Mouse (Mus musculus) kidney, embryonic 16.5 days (tissue): Measurements from ENCODE around the gene Rabgap1l. TPM values are rescaled to one million over a fixed set of nuclear protein-coding genes. Genes with fewer than 3 reads are reported as not detected.

ENCODE experiments used
- ATAC-seq: fragments of 200-750 bp; cut with Nextera tagmentation; 2 replicates; pipeline ENCODE4 v1.8.0; 2017; ENCODE audit warnings: moderate TSS enrichment; ENCODE audit not compliant: low FRiP score, low TSS enrichment
- H3K27ac ChIP-seq: fragments of 300-500 bp; sonication (generic); 2 replicates; pipeline ENCODE4 v1.5.1; 2014; ENCODE audit warnings: low read length
- H3K27me3 ChIP-seq: fragments of 300-500 bp; sonication (generic); 2 replicates; pipeline ENCODE4 v1.6.1; 2014; ENCODE audit warnings: low read length, control low read depth, mixed read lengths; ENCODE audit not compliant: insufficient read depth
- H3K36me3 ChIP-seq: fragments of 300-500 bp; sonication (generic); 2 replicates; pipeline ENCODE4 v1.6.1; 2014; ENCODE audit warnings: low read length, control low read depth, mixed read lengths; ENCODE audit not compliant: insufficient read depth
- H3K4me1 ChIP-seq: fragments of 300-500 bp; sonication (generic); 2 replicates; pipeline ENCODE4 v1.6.1; 2014; ENCODE audit warnings: low read length, control low read depth, mixed read lengths; ENCODE audit not compliant: insufficient read depth
- H3K4me2 ChIP-seq: fragments of 300-500 bp; sonication (generic); replicated peaks from 2 replicates; pipeline ENCODE4 v1.6.1; 2014; ENCODE audit warnings: low read depth, low read length
- H3K4me3 ChIP-seq: fragments of 300-500 bp; sonication (generic); 2 replicates; pipeline ENCODE4 v1.5.1; 2014; ENCODE audit warnings: mild to moderate bottlenecking, low read length
- H3K9ac ChIP-seq: fragments of 300-500 bp; sonication (generic); replicated peaks from 2 replicates; pipeline ENCODE4 v1.6.1; 2014; ENCODE audit warnings: low read length
- H3K9me3 ChIP-seq: fragments of 300-500 bp; sonication (generic); 2 replicates; pipeline ENCODE4 v1.6.1; 2016; ENCODE audit warnings: low read length, control low read depth
- WGBS: fragments of 180-500 bp; shearing (Covaris S2); extraction: QIAGEN DNeasy Blood & Tissue Kit; methylation state at CpG from one replicate; pipeline ENCODE4 v1.1.7; 2014; 5-methylcytosine and 5-hydroxymethylcytosine counted together
- polyA plus RNA-seq: library from polyadenylated mRNA; unstranded; fragments of >200 nt; fragmentation: Nextera tagmentation; extraction: Ambion mirVana; gene quantifications from 2 replicates; pipeline ENCODE4 v1.2.1, GENCODE M21; 2015

The Rabgap1l gene
- polyA plus RNA-seq: 11.4 TPM in 2 replicates

DNA sequence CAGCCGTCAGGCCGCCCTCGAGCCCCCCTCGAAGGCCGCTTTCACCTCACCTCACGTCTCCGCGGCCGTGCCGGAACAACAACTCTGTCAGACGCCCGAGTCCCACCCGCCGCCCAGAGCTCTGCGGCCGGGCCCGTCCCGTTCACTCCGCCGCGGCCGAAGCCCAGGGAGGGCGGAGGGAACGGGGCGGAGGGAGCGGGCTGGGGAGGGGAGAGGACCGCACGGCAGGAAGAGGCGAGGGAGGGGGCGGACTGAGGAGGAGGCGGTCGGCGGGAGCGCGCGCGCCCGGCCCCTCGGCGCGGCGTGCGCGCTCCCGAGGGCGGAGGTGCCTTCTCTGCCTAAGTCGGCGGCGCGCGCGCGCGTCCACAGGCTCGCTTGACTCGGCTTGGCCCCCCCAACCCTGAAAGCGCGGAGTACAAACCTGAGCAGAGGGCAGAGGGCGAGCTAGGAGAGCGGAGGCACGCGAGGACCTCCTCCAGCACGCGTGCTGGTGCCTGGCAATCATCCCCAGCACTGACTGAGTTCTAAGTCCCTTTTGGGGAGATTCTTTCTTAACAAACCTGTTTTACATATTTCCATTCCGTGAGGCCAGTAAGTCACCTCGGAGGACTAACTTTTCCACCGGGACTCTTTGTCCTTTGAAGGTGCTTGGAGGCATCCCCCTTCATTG, at the start of gene Rabgap1l:
Gene Rabgap1l, minus strand, starts transcription at position 526 of the 670 bp plus-strand sequence.
- H3K4me3 ChIP-seq: peak within 1 kb of the TSS; percentile 77
- WGBS: 0% methylated on average over 55 of the region's 67 CpGs
- peak within 1 kb of the TSS; percentile 79 for H3K9ac ChIP-seq
- no peaks in the 10 kb centered on the region for H3K9me3 ChIP-seq
- H3K4me1 ChIP-seq: peaks cover 8% of the 10 kb centered on the region; the same call in 1 of the 2 replicates
- H3K4me2 ChIP-seq: peak within 1 kb of the TSS; percentile 99
- no peaks in the 10 kb centered on the region for H3K36me3 ChIP-seq
- peak; percentile 98 for ATAC-seq
- peak within 1 kb of the TSS; percentile 44; the same call in 1 of the 2 replicates for H3K27ac ChIP-seq
- no peaks in the 10 kb centered on the region for H3K27me3 ChIP-seq

DNA sequence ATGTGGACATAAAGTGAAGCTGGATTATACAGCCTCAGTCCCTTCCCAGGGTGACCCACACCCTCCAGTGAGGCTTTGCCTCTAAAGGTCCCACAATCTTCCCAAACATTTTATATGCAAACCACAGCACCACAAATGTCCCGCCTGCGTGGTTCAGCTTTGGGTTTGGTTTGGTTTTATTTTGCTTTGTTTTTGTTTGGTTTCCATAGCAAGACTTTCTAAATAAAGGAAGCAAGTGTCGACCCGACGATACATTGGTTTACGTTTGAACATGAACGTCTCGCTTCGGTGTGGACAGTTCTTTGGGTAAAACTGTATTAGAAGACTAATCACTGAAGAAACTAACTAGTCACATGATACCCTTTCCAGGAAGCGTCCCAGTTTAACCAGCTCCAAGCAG, 49.6 kb upstream of the Rabgap1l start:
- H3K36me3 ChIP-seq: no peaks in the 10 kb centered on the region
- H3K9ac ChIP-seq: no peak overlapping the region
- 79% methylated on average over 10 of the region's 10 CpGs for WGBS
- ATAC-seq: no peak
- H3K4me2 ChIP-seq: no peak overlapping the region
- no peaks in the 10 kb centered on the region for H3K4me1 ChIP-seq
- H3K9me3 ChIP-seq: no peaks in the 10 kb centered on the region
- H3K27me3 ChIP-seq: no peaks in the 10 kb centered on the region
- H3K4me3 ChIP-seq: no peak overlapping the region
- H3K27ac ChIP-seq: no peak overlapping the region

DNA sequence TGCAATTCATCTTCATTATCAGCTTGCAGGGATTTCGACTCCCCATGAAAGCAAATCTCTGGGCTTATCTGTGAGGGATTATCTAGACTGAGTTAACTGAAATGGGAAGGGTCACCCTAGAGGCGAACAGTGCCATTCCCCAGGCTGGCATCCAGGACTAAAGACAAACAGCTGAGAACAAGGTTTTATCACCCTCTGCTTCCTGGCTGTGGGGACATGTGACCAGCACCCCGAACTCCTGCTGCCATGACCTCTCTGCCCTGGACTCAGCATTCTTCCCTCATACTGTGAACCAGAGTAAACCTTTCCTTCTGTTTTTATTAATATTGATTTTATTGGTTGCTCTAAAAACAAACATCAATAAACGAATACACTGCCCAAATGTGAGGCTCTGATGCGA, 47.6 kb upstream of the Rabgap1l start:
- no peak overlapping the region for H3K4me3 ChIP-seq
- H3K9ac ChIP-seq: no peak overlapping the region
- H3K9me3 ChIP-seq: no peaks in the 10 kb centered on the region
- no peaks in the 10 kb centered on the region for H3K27me3 ChIP-seq
- H3K36me3 ChIP-seq: no peaks in the 10 kb centered on the region
- H3K27ac ChIP-seq: no peak overlapping the region
- no peak for ATAC-seq
- WGBS: 68% methylated on average over 5 of the region's 5 CpGs
- no peak overlapping the region for H3K4me2 ChIP-seq
- no peaks in the 10 kb centered on the region for H3K4me1 ChIP-seq

DNA sequence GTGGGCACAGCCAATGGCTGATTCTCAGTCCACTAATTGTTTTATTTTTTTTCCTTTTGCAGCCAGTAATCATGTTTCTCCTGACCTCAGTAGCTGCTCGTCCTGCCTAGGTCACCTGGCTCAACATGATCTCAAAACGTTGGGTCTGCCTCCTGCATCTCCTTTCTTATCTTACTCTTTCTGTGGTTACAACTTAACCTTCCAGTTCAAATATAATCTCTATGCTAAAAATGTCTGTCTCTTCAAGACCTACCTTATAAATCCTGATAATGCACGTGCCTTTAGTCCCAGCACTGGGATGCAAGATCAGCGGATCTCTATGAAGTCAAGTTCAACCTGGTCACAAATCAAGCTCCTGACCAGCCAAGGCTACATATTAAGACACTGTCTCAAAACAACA, 46.1 kb upstream of the Rabgap1l start:
- H3K36me3 ChIP-seq: no peaks in the 10 kb centered on the region
- H3K9me3 ChIP-seq: no peaks in the 10 kb centered on the region
- no peak for ATAC-seq
- WGBS: 58% methylated on average over 4 of the region's 4 CpGs
- H3K4me1 ChIP-seq: no peaks in the 10 kb centered on the region
- H3K9ac ChIP-seq: no peak overlapping the region
- no peaks in the 10 kb centered on the region for H3K27me3 ChIP-seq
- no peak overlapping the region for H3K4me2 ChIP-seq
- H3K4me3 ChIP-seq: no peak overlapping the region
- no peak overlapping the region for H3K27ac ChIP-seq

DNA sequence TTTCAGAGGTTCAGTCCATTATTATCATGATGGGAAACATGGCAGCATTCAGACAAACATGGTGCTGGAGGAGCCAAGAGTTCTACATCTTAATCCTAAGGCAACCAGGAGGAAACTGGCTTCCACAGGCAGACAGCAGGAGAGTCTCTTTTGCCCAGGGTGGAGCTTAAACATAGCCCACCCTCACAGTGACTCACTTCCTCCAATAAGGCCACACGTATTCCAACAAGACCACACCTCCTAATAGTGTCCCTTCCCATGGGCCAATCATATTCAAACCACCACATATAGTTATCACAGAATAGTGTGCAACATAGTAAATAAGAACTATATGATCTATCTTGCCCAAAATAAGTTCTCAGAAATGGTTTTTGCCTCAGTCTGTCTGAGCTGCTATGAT, 41.4 kb upstream of the Rabgap1l start:
- H3K27me3 ChIP-seq: no peaks in the 10 kb centered on the region
- H3K4me1 ChIP-seq: no peaks in the 10 kb centered on the region
- WGBS: 88% methylated on average over 1 of the region's 1 CpGs
- no peak overlapping the region for H3K27ac ChIP-seq
- no peak overlapping the region for H3K4me2 ChIP-seq
- H3K9me3 ChIP-seq: no peaks in the 10 kb centered on the region
- no peak overlapping the region for H3K9ac ChIP-seq
- no peak overlapping the region for H3K4me3 ChIP-seq
- ATAC-seq: no peak
- H3K36me3 ChIP-seq: no peaks in the 10 kb centered on the region

DNA sequence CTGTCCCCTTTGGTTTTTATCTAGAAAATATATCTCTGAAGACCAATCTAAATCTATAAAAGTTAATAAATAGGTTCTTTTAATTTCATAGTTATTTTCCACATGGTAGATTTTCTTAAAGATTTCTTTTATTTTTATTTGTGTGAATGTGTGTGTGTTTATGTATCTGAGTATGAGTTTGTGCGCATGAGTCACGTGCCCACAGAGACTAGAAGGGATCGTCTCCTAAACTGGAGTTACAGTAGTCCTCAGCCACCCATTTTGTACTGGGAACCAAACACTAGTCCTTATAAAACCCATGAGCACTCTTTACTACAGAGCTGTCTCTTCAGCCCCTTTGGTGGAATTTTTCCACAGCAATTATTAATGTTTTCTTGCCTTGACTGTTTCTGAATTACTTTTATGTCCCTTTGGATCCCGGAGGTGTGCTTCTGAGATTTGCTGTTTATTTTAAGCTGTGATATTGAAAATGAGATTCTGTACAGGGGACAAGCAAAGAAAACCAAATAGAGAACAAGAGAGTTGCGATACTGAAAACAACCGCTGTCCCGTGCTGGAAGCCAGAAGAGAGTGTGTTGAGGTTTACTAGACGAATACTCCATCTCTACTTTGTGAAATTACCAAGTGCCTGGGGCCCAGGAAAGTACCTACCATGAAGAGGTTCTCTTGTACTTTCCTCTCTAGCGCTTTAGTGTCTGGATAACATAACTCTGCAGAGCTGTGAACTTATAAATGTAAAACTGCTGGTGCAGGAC, 39.4 kb upstream of the Rabgap1l start:
- H3K27me3 ChIP-seq: no peaks in the 10 kb centered on the region
- H3K9me3 ChIP-seq: no peaks in the 10 kb centered on the region
- no peak overlapping the region for H3K4me3 ChIP-seq
- H3K36me3 ChIP-seq: no peaks in the 10 kb centered on the region
- no peaks in the 10 kb centered on the region for H3K4me1 ChIP-seq
- no peak overlapping the region for H3K9ac ChIP-seq
- H3K27ac ChIP-seq: no peak overlapping the region
- H3K4me2 ChIP-seq: no peak overlapping the region
- 83% methylated on average over 9 of the region's 9 CpGs for WGBS
- no peak for ATAC-seq

DNA sequence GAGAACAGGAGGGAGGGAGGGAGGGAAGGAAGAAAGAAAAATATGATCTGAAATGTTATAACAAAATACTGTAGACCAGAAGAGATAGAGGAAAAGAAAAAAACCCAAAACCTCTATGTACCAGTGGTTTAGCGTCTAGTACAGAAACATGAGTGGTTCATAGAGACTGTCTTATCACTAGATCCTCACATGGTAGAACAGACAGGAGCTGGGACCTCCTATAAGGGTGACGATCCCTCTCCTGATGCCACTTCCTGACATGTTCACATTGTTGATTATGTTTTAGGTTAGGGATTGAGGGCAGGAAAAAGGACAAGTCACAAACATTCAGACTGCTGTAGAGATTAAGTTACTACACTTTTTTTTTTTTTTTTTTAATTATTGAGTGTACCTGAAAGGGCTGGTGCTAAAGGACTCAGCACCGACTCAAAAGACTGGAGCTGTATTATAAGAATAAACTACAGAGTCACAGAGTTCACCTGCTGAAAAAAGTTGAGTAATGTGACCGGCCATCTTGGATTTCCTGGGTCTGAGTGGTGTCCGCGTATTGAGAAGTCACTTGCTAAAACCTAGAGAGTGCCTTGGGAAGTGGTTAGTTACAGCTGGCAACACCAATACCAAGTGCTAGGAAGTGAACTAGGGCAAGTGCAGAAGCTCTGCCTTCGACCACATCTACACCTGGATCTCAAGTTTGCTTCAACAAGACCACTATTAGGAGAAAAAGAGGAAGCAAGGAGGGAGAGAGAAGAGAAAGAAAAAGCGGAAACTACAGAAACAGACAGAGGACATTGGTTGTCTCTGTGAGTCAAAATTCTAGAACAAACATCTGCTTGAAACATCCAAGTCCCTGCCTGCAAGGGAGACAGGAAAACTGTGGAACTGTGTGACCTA, 37.8 kb upstream of the Rabgap1l start:
- no peaks in the 10 kb centered on the region for H3K27me3 ChIP-seq
- no peaks in the 10 kb centered on the region for H3K9me3 ChIP-seq
- no peak overlapping the region for H3K9ac ChIP-seq
- no peak overlapping the region for H3K4me2 ChIP-seq
- no peaks in the 10 kb centered on the region for H3K4me1 ChIP-seq
- H3K4me3 ChIP-seq: no peak overlapping the region
- no peaks in the 10 kb centered on the region for H3K36me3 ChIP-seq
- WGBS: 90% methylated on average over 8 of the region's 8 CpGs
- no peak for ATAC-seq
- no peak overlapping the region for H3K27ac ChIP-seq

DNA sequence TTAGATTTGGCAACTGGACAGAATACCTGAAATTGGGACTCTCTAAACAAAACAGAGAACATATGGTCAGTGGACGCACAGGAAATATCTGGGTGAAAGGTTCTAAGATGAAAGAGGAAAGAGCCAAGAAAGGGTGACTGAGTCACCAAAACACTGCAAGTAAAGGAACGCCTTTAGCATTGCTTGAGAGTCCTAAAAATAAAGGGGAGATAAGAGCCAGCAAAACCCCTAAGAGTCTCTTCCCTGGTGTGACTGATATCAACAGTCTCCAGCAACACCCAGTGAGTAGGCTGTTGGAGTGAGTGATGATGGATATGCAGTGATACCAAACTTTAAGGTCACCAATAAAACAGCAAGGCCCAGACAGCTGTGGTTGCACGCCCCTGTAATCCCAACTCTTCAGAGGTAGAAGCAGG, 32.4 kb upstream of the Rabgap1l start:
- Histone ChIP-seq H3K4me1 (no peaks in the 10 kb centered on the region), H3K36me3 (no peaks in the 10 kb centered on the region), H3K4me2 (no peak overlapping the region), H3K4me3 (no peak overlapping the region), H3K27ac (no peak overlapping the region), H3K9me3 (no peaks in the 10 kb centered on the region), H3K9ac (no peak overlapping the region), H3K27me3 (no peaks in the 10 kb centered on the region)
- WGBS: 51% methylated on average over 3 of the region's 3 CpGs
- no peak for ATAC-seq

DNA sequence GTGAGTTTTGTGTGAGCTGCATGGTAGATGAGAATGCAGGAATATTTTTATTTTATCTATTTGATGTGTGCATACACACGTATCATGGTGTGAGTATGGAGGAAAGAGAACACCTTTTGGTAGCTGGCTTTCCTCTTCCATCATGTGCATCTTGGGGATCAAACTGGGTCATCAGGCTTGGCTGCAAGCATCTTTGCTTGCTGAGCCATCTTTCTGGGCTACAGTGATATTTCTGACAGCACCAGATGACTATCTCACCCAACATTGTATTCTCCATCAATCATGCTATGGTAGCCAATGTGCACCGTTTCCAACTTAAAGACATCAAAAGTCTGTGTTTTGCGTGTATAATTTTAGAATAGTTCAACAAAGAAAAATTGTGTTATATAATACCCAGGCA, 30.6 kb upstream of the Rabgap1l start:
- H3K36me3 ChIP-seq: no peaks in the 10 kb centered on the region
- H3K27ac ChIP-seq: no peak overlapping the region
- 93% methylated on average over 3 of the region's 3 CpGs for WGBS
- no peaks in the 10 kb centered on the region for H3K4me1 ChIP-seq
- no peak for ATAC-seq
- no peaks in the 10 kb centered on the region for H3K27me3 ChIP-seq
- H3K9ac ChIP-seq: no peak overlapping the region
- H3K4me3 ChIP-seq: no peak overlapping the region
- no peaks in the 10 kb centered on the region for H3K9me3 ChIP-seq
- no peak overlapping the region for H3K4me2 ChIP-seq
